Mouse (Mus musculus) cortical plate, adult 2 months (tissue): ENCODE results near the gene Col4a1.

Experiments used
- CTCF ChIP-seq: fragments of 200-500 bp; IDR thresholded peaks from 2 replicates; pipeline ENCODE4 v1.5.1; 2011; ENCODE audit warnings: mild to moderate bottlenecking, control low read depth, low read length; ENCODE audit not compliant: insufficient read depth; ENCODE audit errors: extremely low read depth
- POLR2A ChIP-seq: fragments of 200-500 bp; IDR thresholded peaks from 2 replicates; pipeline ENCODE4 v1.6.1; 2011; ENCODE audit warnings: mild to moderate bottlenecking, low read length, control low read depth; ENCODE audit not compliant: insufficient read depth; ENCODE audit errors: extremely low read depth

DNA sequence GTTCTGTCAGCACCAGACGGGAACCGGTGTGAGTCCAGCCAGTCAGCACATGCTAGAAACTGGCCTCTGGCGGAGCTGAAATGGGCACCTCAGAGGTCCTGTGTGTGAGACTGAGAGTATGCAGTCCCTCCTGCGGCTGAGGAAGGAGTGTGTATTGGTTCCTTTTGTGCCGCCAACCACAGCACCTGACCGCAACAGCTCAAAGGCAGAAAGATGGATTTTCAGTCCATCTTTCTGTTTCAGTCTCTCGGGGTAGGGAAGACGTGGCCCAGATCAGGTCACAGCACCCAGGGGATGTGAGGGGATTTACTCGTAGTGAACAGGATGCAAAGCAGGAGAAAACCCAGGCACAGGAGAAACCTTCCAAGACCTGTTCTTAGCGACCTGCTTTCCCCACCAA lies 25.0 kb upstream of the Col4a1 start:
- TF ChIP-seq POLR2A (no peak), CTCF (no peak)
